Mouse (Mus musculus): ENCODE data around the gene Rprd1b. TPM values are rescaled to one million over a fixed set of nuclear protein-coding genes. Genes with fewer than 3 reads are reported as not detected.
A peak's percentile ranks its signal among the peaks of the same experiment; 100 is the strongest.

The Rprd1b gene
- polyA plus RNA-seq, 1 experiment: 17.1 TPM

DNA sequence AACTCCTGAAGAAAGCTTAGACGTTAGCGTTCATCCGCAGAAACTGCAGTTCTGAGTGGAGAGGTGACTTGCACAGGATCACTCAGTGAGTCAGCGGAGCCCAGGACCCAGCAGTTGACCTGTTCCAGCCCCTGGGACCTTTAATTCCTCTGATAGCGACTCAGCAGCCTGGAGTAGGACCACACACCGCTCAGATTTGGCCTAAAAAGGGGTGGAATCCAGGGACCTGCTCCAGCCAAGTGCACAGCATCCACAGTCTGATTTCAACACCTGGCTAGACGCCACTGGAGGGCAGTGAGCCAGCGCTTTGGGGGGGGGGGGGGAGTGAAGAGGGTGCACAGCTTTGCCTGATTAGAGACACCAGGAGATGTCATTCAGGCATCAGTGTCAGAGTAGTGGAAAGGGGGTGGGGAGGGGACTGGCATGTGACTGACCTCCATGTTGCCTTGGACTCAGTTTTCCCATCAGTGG lies 140.5 kb downstream of the Rprd1b start:
- TF ChIP-seq POLR2A (IDR thresholded peaks at IDR 0.05; ENCODE audit: extremely low read depth, insufficient read depth, low read length) (no peak), CTCF (IDR thresholded peaks at IDR 0.05; ENCODE audit: extremely low read depth, insufficient read depth, low read length) (no peak)
- peaks cover 4% of the 10 kb centered on the region for H3K4me1 ChIP-seq (ENCODE audit: control insufficient read depth, insufficient read depth, low read length)
- H3K4me3 ChIP-seq (ENCODE audit: insufficient read depth, low read length): no peak overlapping the region
- H3K27ac ChIP-seq (ENCODE audit: insufficient read depth, low read length): no peak overlapping the region

DNA sequence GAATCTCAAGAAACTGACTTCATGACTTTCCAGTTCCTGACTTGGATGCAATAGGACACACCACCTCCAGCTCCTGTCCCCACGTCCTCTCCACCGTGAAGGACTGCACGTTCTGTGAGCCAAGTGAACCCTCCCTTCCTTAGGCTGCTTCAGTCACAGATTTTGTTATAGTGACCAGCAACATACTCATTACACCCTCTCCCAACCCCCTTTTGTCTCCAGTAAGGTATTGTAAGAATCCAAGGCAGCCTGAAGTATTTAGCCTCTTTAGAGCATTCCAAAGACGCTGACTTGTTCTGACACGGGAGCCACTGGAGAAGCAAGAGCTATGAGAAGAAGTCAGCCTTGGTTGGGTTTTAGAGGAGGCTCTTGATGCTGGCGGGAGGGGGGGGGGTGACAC lies 141.1 kb downstream of the Rprd1b start:
- TF ChIP-seq POLR2A (IDR thresholded peaks at IDR 0.05; ENCODE audit: extremely low read depth, insufficient read depth, low read length): no peak
- TF ChIP-seq CTCF (IDR thresholded peaks at IDR 0.05; ENCODE audit: extremely low read depth, insufficient read depth, low read length): no peak
- H3K4me1 ChIP-seq (ENCODE audit: control insufficient read depth, insufficient read depth, low read length): peaks cover 4% of the 10 kb centered on the region
- H3K4me3 ChIP-seq (ENCODE audit: insufficient read depth, low read length): no peak overlapping the region
- H3K27ac ChIP-seq (ENCODE audit: insufficient read depth, low read length): no peak overlapping the region

DNA sequence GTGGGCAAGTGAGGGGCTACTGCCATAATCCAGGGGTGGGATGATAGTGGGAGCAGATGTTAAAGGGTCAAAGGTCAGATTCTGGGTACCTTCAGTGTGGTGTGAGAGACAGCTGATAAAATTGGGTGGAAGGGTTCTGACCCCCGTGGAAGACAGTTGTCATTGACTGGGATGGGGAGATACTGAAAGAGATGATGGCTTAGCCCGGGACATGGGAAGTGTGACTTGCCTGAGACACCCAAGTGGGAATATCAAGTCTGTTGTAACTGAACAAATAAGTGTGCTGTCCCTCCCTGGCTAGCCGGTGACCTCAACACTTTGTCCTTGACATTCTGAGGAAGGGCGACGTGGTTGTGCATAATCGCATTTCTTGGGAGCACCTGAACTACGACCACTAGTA lies 141.5 kb downstream of the Rprd1b start:
- no peak for TF ChIP-seq CTCF (IDR thresholded peaks at IDR 0.05; ENCODE audit: extremely low read depth, insufficient read depth, low read length)
- no peak for TF ChIP-seq POLR2A (IDR thresholded peaks at IDR 0.05; ENCODE audit: extremely low read depth, insufficient read depth, low read length)
- Histone ChIP-seq H3K4me3 (ENCODE audit: insufficient read depth, low read length) (no peak overlapping the region), H3K4me1 (ENCODE audit: control insufficient read depth, insufficient read depth, low read length) (peaks cover 4% of the 10 kb centered on the region), H3K27ac (ENCODE audit: insufficient read depth, low read length) (no peak overlapping the region)

DNA sequence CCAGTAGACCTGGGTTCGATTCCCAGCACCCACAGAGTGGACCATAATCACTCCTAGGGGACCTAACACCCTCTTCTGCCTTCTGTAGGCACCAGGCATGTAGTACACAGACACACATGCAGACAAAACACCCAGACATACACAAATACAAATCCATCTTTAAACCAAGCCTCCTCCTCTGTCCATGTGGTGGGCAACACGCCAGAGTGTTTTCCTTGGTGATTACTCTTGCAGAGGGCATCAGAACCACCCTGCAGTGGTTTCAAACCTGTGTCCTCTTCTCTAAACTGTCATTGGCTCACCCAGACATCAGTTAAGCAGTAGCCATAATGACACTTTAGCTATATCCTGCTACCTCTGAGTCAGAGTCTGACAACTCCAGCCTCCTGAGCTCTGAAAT lies 142.1 kb downstream of the Rprd1b start:
- Histone ChIP-seq H3K4me3 (ENCODE audit: insufficient read depth, low read length) (no peak overlapping the region), H3K4me1 (ENCODE audit: control insufficient read depth, insufficient read depth, low read length) (peaks cover 4% of the 10 kb centered on the region), H3K27ac (ENCODE audit: insufficient read depth, low read length) (no peak overlapping the region)
- TF ChIP-seq POLR2A (IDR thresholded peaks at IDR 0.05; ENCODE audit: extremely low read depth, insufficient read depth, low read length) (no peak), CTCF (IDR thresholded peaks at IDR 0.05; ENCODE audit: extremely low read depth, insufficient read depth, low read length) (no peak)

DNA sequence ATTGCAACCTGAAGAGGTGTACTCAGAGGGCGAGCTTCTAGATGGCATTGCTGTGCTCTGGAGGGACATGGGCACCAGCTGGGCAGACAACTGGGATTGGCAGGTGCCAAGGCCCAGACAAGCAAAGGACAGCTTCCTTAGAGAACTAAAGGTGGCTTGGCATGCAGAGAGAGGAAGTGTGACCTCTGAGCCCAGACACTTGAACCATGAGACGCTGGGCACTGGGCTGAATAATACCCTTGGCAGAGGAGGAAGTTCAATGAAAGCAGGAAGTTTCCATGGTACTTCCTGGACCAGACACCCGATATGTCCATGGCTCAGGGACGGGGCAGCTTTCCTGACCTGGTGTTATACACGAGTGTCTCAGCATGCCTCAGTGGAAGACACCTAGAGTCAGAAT lies 146.1 kb downstream of the Rprd1b start:
- TF ChIP-seq POLR2A (IDR thresholded peaks at IDR 0.05; ENCODE audit: extremely low read depth, insufficient read depth, low read length) (no peak), CTCF (IDR thresholded peaks at IDR 0.05; ENCODE audit: extremely low read depth, insufficient read depth, low read length) (no peak)
- no peaks in the 10 kb centered on the region for H3K4me1 ChIP-seq (ENCODE audit: control insufficient read depth, insufficient read depth, low read length)
- H3K4me3 ChIP-seq (ENCODE audit: insufficient read depth, low read length): no peak overlapping the region
- H3K27ac ChIP-seq (ENCODE audit: insufficient read depth, low read length): peak overlapping the region; percentile 84; the same call in 1 of the 2 replicates

DNA sequence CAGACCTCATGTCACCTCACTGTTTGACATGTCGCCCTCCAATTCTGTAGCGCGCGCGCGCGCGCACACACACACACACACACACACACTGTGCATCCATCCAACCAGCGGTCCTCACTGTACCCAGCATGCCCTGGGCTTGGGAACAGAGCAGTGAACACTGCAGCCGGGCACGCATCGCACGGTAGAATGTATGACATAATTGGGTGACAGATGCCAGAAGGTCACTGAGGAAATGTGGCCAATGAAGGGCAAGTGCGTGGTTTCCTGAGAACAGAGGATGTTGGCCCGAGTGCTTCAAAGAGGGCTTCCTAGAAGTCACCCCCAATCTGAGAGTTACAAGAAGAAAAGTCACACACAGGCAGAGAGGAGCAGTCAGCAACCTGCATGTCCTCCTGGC lies 146.7 kb downstream of the Rprd1b start:
- TF ChIP-seq CTCF (IDR thresholded peaks at IDR 0.05; ENCODE audit: extremely low read depth, insufficient read depth, low read length) (no peak), POLR2A (IDR thresholded peaks at IDR 0.05; ENCODE audit: extremely low read depth, insufficient read depth, low read length) (no peak)
- Histone ChIP-seq H3K27ac (ENCODE audit: insufficient read depth, low read length) (no peak overlapping the region), H3K4me3 (ENCODE audit: insufficient read depth, low read length) (no peak overlapping the region), H3K4me1 (ENCODE audit: control insufficient read depth, insufficient read depth, low read length) (no peaks in the 10 kb centered on the region)

DNA sequence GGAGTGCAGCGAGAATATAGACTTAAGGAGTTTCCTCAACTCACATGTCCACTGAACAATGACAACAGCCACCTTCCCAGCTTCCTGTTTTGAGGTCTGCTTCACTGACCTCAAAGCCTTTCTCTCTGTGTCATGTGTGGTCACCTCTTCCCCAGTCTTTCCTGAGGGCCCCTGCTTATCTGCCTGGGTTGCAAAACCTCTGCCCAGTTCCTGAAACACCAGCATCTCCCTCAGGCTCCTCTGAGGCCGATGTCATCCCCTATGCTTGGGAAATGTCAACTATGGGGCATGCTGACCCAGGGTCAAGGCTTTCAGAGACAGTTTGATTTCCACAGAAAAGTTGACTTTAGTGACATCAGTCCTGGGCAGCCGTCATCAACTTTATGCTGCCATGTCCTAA lies 147.1 kb downstream of the Rprd1b start:
- Histone ChIP-seq H3K4me3 (ENCODE audit: insufficient read depth, low read length) (no peak overlapping the region), H3K27ac (ENCODE audit: insufficient read depth, low read length) (no peak overlapping the region), H3K4me1 (ENCODE audit: control insufficient read depth, insufficient read depth, low read length) (no peaks in the 10 kb centered on the region)
- TF ChIP-seq CTCF (IDR thresholded peaks at IDR 0.05; ENCODE audit: extremely low read depth, insufficient read depth, low read length): no peak
- TF ChIP-seq POLR2A (IDR thresholded peaks at IDR 0.05; ENCODE audit: extremely low read depth, insufficient read depth, low read length): no peak

DNA sequence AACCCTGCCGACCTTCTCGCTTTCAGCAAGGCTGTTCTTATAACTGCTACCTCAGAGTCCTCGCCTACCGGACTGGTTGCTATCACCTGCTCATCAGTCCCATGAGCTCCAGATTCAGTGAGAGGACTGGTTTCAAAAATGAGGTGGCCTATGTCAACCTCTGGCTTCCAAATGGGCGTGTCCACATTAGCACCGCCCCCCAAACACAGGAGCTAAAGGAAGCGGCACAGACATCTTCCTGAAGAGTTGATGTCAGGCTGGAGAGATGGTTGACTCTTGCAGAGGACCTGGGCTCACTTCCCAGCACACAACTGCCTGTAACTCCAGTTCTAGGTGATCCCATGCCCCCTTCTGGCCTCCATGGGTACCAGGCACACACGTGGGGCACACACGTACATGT lies 148.5 kb downstream of the Rprd1b start:
- TF ChIP-seq POLR2A (IDR thresholded peaks at IDR 0.05; ENCODE audit: extremely low read depth, insufficient read depth, low read length) (no peak), CTCF (IDR thresholded peaks at IDR 0.05; ENCODE audit: extremely low read depth, insufficient read depth, low read length) (no peak)
- no peak overlapping the region for H3K27ac ChIP-seq (ENCODE audit: insufficient read depth, low read length)
- H3K4me1 ChIP-seq (ENCODE audit: control insufficient read depth, insufficient read depth, low read length): no peaks in the 10 kb centered on the region
- H3K4me3 ChIP-seq (ENCODE audit: insufficient read depth, low read length): no peak overlapping the region

DNA sequence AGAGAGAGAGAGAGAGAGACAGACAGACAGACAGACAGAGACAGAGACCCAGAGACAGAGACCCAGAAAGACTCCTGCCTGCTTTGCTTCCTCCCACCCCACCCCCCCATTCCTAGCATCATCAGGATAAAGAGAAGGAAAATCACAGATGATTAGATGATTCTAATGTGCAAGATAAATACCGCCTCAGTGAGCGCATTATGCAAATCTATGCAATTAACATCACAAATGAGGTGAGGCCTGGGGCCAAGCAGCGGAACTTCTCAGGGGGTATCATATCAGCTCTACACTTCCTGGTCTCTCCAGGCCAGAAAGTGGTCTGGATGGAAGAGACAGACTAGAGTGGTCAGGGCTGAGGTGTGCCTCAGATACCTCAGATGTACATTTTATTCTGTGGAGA lies 149.3 kb downstream of the Rprd1b start:
- Histone ChIP-seq H3K4me1 (ENCODE audit: control insufficient read depth, insufficient read depth, low read length) (no peaks in the 10 kb centered on the region), H3K4me3 (ENCODE audit: insufficient read depth, low read length) (no peak overlapping the region), H3K27ac (ENCODE audit: insufficient read depth, low read length) (no peak overlapping the region)
- TF ChIP-seq CTCF (IDR thresholded peaks at IDR 0.05; ENCODE audit: extremely low read depth, insufficient read depth, low read length): no peak
- no peak for TF ChIP-seq POLR2A (IDR thresholded peaks at IDR 0.05; ENCODE audit: extremely low read depth, insufficient read depth, low read length)

DNA sequence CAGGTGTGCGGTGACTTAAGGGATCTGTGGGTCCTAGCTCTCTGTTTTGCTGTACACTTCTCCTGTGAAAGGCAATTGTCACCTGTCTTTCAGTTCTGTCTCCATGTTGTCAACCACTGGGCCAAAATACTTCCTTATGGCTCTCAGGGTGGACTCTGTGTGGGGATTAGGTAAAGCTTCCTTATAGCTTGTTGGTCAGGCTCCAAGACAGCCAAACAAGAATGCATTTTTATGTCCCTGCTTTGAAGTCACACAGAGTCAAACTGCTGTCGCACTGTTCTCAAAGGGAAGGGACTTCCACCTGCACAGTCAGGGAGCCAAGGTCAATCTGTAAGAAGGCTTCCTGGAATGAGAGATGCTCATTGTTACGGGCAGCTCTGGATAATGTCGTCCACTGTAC lies 149.8 kb downstream of the Rprd1b start:
- no peak overlapping the region for H3K27ac ChIP-seq (ENCODE audit: insufficient read depth, low read length)

More for the DNA sequence above, 149.8 kb downstream of the Rprd1b start:
- Histone ChIP-seq H3K4me3 (ENCODE audit: insufficient read depth, low read length) (no peak overlapping the region), H3K4me1 (ENCODE audit: control insufficient read depth, insufficient read depth, low read length) (no peaks in the 10 kb centered on the region)
- no peak for TF ChIP-seq POLR2A (IDR thresholded peaks at IDR 0.05; ENCODE audit: extremely low read depth, insufficient read depth, low read length)
- no peak for TF ChIP-seq CTCF (IDR thresholded peaks at IDR 0.05; ENCODE audit: extremely low read depth, insufficient read depth, low read length)

All from cortical plate, adult 2 months (tissue).